Mouse (Mus musculus): ENCODE measurements around the gene Otop1. TPM values are rescaled to one million over a fixed set of nuclear protein-coding genes. Genes with fewer than 3 reads are reported as not detected.

Otop1 gene
- 0.03 and 0.06 TPM in 2 replicates for polyA plus RNA-seq (2012; rRNA removed)

DNA sequence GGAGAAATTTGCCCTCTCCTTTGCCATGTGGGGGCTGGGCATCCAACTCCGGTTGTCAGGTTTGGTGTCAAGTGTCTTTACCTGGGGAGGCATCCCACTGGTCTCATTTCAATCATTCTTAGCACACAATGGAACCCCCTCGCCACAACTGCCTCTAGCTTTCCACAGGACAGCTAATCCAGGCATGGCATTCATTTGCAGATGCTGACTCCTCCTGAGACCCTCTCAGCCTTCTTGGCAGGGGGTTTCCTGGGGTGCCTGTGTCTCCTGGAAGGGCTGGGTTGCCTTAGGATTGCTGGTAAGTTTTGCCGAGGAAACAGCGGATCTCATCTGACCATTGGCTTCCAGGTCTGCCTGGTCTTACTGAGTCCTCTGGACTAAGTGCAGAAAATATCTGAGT lies at the start of gene Otop1:
TSS of gene Otop1 (plus strand) at position 202 of the 400 bp plus-strand sequence.
- H3K27ac ChIP-seq (ENCODE audit: insufficient read depth, low read length) = no peak within 1 kb of the TSS
- DNase-seq = no peak
- 6% methylated on average over 4 of the region's 4 CpGs for WGBS
- peaks cover 4% of the 10 kb centered on the region; the same call in 1 of the 2 replicates for H3K27me3 ChIP-seq (ENCODE audit: control insufficient read depth, insufficient read depth, low read length)
- H3K4me1 ChIP-seq (ENCODE audit: control insufficient read depth, insufficient read depth, low read length) = no peaks in the 10 kb centered on the region
- no peak within 1 kb of the TSS for H3K4me3 ChIP-seq (replicated peaks; ENCODE audit: insufficient read depth, low read depth, low read length)
- no peak for TF ChIP-seq CTCF (IDR thresholded peaks at IDR 0.05; ENCODE audit: borderline replicate concordance, insufficient read depth, low read depth, low read length)
- no peak for TF ChIP-seq POLR2A (IDR thresholded peaks at IDR 0.05; ENCODE audit: borderline replicate concordance, insufficient read depth, low read length)

DNA sequence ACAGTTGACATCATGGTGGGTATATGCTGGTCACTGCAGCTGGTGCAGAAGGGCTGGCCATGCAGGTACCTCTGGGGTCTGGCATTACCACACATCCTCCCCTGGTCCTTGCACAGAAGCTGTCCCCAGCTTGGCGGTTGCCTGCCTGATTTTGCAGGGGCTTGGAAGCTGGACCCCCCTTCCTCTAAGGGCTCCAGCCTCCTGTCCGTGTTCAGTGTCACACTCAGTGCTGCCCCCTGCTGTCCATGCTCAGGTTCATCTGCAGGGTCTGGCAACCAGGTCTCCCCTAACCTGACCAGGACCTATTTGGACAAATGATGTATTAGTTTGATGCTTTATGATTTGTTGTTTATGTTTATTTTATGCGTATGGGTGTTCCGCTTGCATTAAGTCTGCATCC lies 40.4 kb upstream of the Otop1 start:
- 72% methylated on average over 4 of the region's 4 CpGs for WGBS
- no peaks in the 10 kb centered on the region for H3K27me3 ChIP-seq (ENCODE audit: control insufficient read depth, insufficient read depth, low read length)
- peak in 1 of 2 experiments; percentile 43 for DNase-seq
- no peak overlapping the region for H3K27ac ChIP-seq (ENCODE audit: insufficient read depth, low read length)
- no peaks in the 10 kb centered on the region for H3K4me1 ChIP-seq (ENCODE audit: control insufficient read depth, insufficient read depth, low read length)
- no peak overlapping the region for H3K4me3 ChIP-seq (replicated peaks; ENCODE audit: insufficient read depth, low read depth, low read length)
- peak; percentile 68 for TF ChIP-seq CTCF (IDR thresholded peaks at IDR 0.05; ENCODE audit: borderline replicate concordance, insufficient read depth, low read depth, low read length)
- no peak for TF ChIP-seq POLR2A (IDR thresholded peaks at IDR 0.05; ENCODE audit: borderline replicate concordance, insufficient read depth, low read length)

DNA sequence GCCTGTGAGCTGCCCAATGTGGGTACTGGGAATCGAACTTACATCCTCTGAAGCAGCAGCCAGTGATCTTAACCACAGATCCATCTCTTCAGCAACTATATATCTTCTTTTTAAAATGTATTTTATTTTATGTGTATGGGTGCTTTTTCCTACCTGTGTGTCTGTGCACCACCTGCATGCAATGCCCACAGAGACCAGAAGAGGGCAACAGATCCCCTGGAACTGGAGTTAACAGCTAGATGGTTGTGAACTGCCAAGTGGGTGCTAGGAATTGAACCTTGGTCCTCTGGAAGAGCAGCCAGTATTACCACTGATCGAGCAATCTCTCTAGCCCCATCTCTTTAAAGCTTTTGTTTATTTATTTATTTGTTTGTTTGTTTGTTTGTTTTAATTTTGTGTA lies 39.1 kb upstream of the Otop1 start:
- Histone ChIP-seq H3K4me3 (replicated peaks; ENCODE audit: insufficient read depth, low read depth, low read length) (no peak overlapping the region), H3K27me3 (ENCODE audit: control insufficient read depth, insufficient read depth, low read length) (no peaks in the 10 kb centered on the region), H3K27ac (ENCODE audit: insufficient read depth, low read length) (no peak overlapping the region), H3K4me1 (ENCODE audit: control insufficient read depth, insufficient read depth, low read length) (peaks cover 4% of the 10 kb centered on the region; the same call in 1 of the 2 replicates)
- no peak for DNase-seq
- 89% methylated on average over 2 of the region's 2 CpGs for WGBS
- TF ChIP-seq CTCF (IDR thresholded peaks at IDR 0.05; ENCODE audit: borderline replicate concordance, insufficient read depth, low read depth, low read length) = no peak
- TF ChIP-seq POLR2A (IDR thresholded peaks at IDR 0.05; ENCODE audit: borderline replicate concordance, insufficient read depth, low read length) = no peak

DNA sequence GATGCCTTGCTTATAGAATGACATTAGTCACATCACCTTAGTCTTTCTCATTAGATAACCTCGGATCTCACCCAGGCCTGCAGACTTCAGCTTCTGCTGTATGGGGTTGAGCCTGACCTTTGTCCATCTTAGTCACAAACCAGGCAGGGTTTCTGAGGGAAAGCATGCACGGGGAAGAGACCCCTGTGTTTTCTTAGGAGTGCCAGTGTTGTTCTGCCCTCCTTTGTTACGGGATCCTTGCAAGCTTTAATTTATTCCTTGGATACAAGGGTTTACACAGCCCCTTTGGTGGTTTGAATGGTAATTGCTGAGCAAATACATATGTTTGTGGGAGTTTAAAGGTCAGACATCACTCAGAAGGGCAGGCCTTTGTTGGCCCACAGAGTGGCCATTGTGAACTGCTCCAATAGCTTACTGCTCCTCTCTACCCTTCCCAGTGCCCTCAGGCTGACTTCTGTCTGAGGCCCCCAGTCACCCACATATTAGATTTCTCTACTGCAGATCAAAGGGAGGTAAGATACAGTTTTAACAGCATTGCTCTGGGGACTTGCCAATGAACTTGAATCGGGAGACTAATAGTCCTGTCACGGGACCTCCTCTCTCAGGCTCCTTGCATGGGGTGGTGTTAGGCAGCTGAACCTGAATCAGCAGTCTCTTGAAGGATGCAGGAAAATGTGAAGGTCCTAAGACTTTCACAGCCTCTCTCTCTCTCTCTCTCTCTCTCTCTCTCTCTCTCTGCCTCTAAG lies 34.9 kb upstream of the Otop1 start:
- H3K27me3 ChIP-seq (ENCODE audit: control insufficient read depth, insufficient read depth, low read length) = no peaks in the 10 kb centered on the region; the same call in 1 of the 2 replicates
- no peak overlapping the region for H3K4me3 ChIP-seq (replicated peaks; ENCODE audit: insufficient read depth, low read depth, low read length)
- H3K27ac ChIP-seq (ENCODE audit: insufficient read depth, low read length) = no peak overlapping the region
- 36% methylated on average over 5 of the region's 5 CpGs for WGBS
- no peak for DNase-seq
- H3K4me1 ChIP-seq (ENCODE audit: control insufficient read depth, insufficient read depth, low read length) = peaks cover 4% of the 10 kb centered on the region; the same call in 1 of the 2 replicates
- TF ChIP-seq POLR2A (IDR thresholded peaks at IDR 0.05; ENCODE audit: borderline replicate concordance, insufficient read depth, low read length) (no peak), CTCF (IDR thresholded peaks at IDR 0.05; ENCODE audit: borderline replicate concordance, insufficient read depth, low read depth, low read length) (no peak)

DNA sequence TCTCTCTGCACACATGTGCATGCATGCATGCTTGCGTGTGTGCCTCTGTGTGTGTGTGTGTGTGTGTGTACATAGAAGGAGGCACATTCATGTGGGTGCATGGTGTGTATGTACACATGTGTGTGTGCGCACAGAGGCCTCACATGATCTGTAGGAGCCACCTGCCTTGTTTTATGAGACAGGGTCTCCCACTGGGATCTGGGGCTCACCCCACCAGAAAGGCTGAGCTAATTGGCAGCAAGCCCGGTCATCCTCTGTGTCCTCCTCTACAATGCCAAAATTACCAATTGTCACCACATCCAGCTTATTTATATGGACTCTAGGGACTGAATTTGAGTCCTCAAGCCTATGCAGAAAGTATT lies 34.3 kb upstream of the Otop1 start:
- H3K27ac ChIP-seq (ENCODE audit: insufficient read depth, low read length) = no peak overlapping the region
- TF ChIP-seq CTCF (IDR thresholded peaks at IDR 0.05; ENCODE audit: borderline replicate concordance, insufficient read depth, low read depth, low read length) (no peak), POLR2A (IDR thresholded peaks at IDR 0.05; ENCODE audit: borderline replicate concordance, insufficient read depth, low read length) (no peak)
- 37% methylated on average over 3 of the region's 3 CpGs for WGBS
- no peaks in the 10 kb centered on the region; the same call in 1 of the 2 replicates for H3K27me3 ChIP-seq (ENCODE audit: control insufficient read depth, insufficient read depth, low read length)
- peaks cover 4% of the 10 kb centered on the region; the same call in 1 of the 2 replicates for H3K4me1 ChIP-seq (ENCODE audit: control insufficient read depth, insufficient read depth, low read length)
- H3K4me3 ChIP-seq (replicated peaks; ENCODE audit: insufficient read depth, low read depth, low read length) = no peak overlapping the region
- no peak for DNase-seq

DNA sequence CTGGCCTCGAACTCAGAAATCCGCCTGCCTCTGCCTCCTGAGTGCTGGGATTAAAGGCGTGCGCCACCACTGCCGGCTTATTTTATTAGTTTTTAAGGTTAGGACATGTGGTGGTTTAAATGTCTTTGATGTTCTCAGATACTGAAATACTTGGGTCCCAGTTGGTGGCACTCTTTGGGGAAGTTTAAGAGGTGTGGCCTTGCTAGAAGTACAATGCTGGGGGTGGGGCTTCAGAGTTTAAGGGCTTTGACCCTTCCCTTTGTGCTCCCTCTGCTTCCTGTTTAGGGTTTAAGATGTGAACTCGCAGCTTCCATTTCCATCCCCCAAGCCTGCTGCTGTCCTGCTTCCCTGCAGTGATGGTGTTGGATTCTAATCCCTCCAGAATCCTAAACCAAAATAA lies 33.8 kb upstream of the Otop1 start:
- 81% methylated on average over 6 of the region's 6 CpGs for WGBS
- TF ChIP-seq POLR2A (IDR thresholded peaks at IDR 0.05; ENCODE audit: borderline replicate concordance, insufficient read depth, low read length) = no peak
- TF ChIP-seq CTCF (IDR thresholded peaks at IDR 0.05; ENCODE audit: borderline replicate concordance, insufficient read depth, low read depth, low read length) = no peak
- no peak overlapping the region for H3K4me3 ChIP-seq (replicated peaks; ENCODE audit: insufficient read depth, low read depth, low read length)
- no peak for DNase-seq
- H3K27me3 ChIP-seq (ENCODE audit: control insufficient read depth, insufficient read depth, low read length) = no peaks in the 10 kb centered on the region; the same call in 1 of the 2 replicates
- H3K4me1 ChIP-seq (ENCODE audit: control insufficient read depth, insufficient read depth, low read length) = peaks cover 4% of the 10 kb centered on the region; the same call in 1 of the 2 replicates
- no peak overlapping the region for H3K27ac ChIP-seq (ENCODE audit: insufficient read depth, low read length)

DNA sequence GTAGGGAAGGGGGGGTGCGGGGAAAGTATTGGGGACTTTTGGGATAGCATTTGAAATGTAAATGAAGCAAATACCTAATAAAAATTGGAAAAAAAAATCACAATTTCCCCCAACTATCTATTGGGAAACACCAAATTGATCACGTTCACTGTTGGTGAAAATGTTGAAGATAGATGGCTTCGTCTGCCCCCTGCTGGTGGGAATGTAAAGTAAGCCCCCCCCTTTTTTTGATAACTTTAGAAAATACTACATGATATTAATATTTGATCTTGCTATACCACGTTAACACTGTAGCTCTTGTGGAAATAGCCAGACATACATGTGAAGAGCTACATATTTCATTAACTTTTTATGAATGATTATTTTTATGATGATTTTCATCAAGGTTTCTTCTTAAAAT lies 20.6 kb upstream of the Otop1 start:
- Histone ChIP-seq H3K4me3 (replicated peaks; ENCODE audit: insufficient read depth, low read depth, low read length) (no peak overlapping the region), H3K27me3 (ENCODE audit: control insufficient read depth, insufficient read depth, low read length) (no peaks in the 10 kb centered on the region), H3K27ac (ENCODE audit: insufficient read depth, low read length) (no peak overlapping the region), H3K4me1 (ENCODE audit: control insufficient read depth, insufficient read depth, low read length) (no peaks in the 10 kb centered on the region)
- 44% methylated on average over 4 of the region's 4 CpGs for WGBS
- no peak for DNase-seq
- TF ChIP-seq POLR2A (IDR thresholded peaks at IDR 0.05; ENCODE audit: borderline replicate concordance, insufficient read depth, low read length) (no peak), CTCF (IDR thresholded peaks at IDR 0.05; ENCODE audit: borderline replicate concordance, insufficient read depth, low read depth, low read length) (no peak)

DNA sequence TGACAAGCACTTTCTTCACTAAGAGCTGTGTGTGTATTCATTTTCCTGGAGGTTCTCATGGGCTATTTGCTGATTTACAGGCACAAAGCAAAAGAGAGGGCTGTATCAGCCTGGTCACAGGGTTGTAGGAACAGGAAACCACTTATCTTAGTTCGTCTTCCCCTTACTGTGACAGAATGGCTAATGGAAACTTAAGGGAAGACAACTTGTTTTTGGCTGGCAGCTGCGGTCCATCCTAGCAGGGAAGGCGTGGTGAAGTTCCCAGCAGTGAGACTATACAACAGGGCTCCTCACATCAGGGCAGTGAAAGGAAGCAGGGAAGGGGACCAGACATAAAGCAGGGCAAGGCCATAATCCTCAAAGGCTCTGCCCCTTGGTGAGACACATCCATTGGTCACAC lies 20.1 kb upstream of the Otop1 start:
- no peaks in the 10 kb centered on the region for H3K27me3 ChIP-seq (ENCODE audit: control insufficient read depth, insufficient read depth, low read length)
- no peaks in the 10 kb centered on the region for H3K4me1 ChIP-seq (ENCODE audit: control insufficient read depth, insufficient read depth, low read length)
- TF ChIP-seq POLR2A (IDR thresholded peaks at IDR 0.05; ENCODE audit: borderline replicate concordance, insufficient read depth, low read length) (no peak), CTCF (IDR thresholded peaks at IDR 0.05; ENCODE audit: borderline replicate concordance, insufficient read depth, low read depth, low read length) (no peak)
- H3K27ac ChIP-seq (ENCODE audit: insufficient read depth, low read length) = no peak overlapping the region
- H3K4me3 ChIP-seq (replicated peaks; ENCODE audit: insufficient read depth, low read depth, low read length) = no peak overlapping the region
- 83% methylated on average over 3 of the region's 3 CpGs for WGBS
- DNase-seq = no peak

Data from cerebellum, adult 2 months (tissue).